Mouse (Mus musculus): ENCODE measurements around the gene C87499. TPM values are rescaled to one million over a fixed set of nuclear protein-coding genes. Genes with fewer than 3 reads are reported as not detected.

C87499 gene
- polyA plus RNA-seq, 1 experiment from 2014 or later, result not detected

DNA sequence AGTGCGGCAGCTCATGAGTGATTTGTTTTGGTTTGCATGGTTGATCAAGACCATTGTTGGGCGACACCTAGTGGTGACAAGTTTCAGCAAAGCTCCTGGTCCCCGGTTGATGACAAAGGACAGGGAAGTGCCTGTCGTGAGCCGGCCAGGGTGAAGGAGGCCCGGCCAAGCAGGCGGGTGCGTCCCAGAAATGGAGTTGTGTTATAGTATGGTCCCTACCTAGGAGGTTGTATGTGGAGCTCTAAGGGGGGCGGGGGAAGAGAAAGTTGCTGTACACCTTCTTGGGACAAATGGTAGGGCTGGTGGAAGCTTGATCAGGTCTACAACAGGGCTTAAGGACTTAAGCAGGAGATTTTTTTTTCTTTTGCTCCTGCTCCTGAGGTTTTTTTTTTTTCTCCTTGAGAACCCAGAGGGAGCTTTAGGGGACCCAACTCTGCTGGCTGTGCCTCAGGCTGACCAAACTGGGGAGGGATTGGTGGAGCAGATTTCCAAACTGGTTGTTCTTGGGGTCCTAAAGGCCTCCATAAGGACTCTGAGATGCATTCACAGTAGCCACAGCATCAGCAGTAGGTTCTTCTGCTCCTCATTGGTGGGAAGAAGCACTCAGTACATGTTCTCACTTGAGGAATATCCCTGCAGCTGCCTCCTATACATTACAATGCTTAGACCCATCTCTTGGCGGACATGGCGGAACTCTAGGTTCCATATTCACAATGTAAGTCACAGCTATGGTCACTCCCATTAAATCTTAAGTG, 7.0 kb upstream of the C87499 start:
- Histone ChIP-seq H3K27ac (ENCODE audit: low read depth) (no peak overlapping the region), H3K4me3 (ENCODE audit: low read depth, low read length) (peak overlapping the region; percentile 18), H3K4me1 (replicated peaks; ENCODE audit: control insufficient read depth, insufficient read depth, low read length) (no peaks in the 10 kb centered on the region), H3K36me3 (ENCODE audit: control insufficient read depth, insufficient read depth, low read length) (no peaks in the 10 kb centered on the region), H3K27me3 (replicated peaks; ENCODE audit: control insufficient read depth, insufficient read depth, low read length) (no peaks in the 10 kb centered on the region), H3K9ac (ENCODE audit: low read length) (no peak overlapping the region), H3K4me2 (ENCODE audit: low read length) (peak overlapping the region; percentile 32), H3K9me3 (ENCODE audit: control insufficient read depth, low read length) (no peaks in the 10 kb centered on the region)
- ATAC-seq (replicated peaks; ENCODE audit: low FRiP score, low TSS enrichment, low read depth) (peak; percentile 92), DNase-seq (ENCODE audit: low spot score) (peak; percentile 98)
- WGBS, result 22% methylated on average over 11 of the region's 11 CpGs

DNA sequence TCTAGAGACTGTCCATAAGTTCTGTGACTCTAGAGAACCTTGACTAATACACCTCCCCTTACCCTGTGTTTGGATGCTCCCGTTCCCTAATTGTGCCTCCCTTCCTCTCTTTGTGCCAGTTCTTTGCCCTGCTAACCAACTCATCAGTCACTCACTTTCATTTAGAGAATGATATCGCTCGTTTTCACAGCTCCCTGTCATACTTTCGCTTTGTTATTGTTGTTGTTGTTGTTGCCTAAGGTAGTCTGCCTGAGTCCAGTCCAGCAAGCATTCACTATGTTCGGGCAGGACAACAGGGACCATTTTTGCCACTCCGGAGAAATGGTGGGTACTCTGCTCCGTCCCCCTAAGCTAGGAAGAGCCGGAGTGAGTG, 6.5 kb upstream of the C87499 start:
- H3K9ac ChIP-seq (ENCODE audit: low read length), result no peak overlapping the region

DNA sequence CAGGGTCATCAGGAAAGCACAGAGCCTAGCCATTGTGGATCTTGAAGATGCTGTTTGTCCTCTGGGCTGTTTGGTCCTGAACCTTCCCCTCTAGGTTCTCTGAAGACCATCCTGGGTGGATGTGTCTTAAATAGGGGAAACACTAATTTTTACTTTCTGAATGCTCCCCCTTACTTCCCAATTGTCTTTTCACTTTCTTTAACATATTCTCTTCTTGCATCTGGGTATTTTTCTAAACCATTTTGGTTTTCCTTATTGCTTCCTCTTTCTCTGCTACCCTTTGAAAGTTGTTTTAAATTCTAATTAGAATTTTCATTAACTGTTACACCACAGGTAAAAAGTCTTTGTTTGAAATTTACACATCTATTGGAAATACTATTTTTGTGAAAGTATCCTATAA, 30.9 kb downstream of the C87499 start, which contains the start of gene Ifna12:
TSS of gene Ifna12 (minus strand) at position 101 of the 400 bp plus-strand sequence.
- Histone ChIP-seq H3K9me3 (ENCODE audit: control insufficient read depth, low read length) (no peaks in the 10 kb centered on the region), H3K4me3 (ENCODE audit: low read depth, low read length) (no peak within 1 kb of the TSS), H3K27ac (ENCODE audit: low read depth) (no peak within 1 kb of the TSS), H3K36me3 (ENCODE audit: control insufficient read depth, insufficient read depth, low read length) (no peaks in the 10 kb centered on the region), H3K9ac (ENCODE audit: low read length) (no peak within 1 kb of the TSS), H3K4me1 (replicated peaks; ENCODE audit: control insufficient read depth, insufficient read depth, low read length) (no peaks in the 10 kb centered on the region), H3K27me3 (replicated peaks; ENCODE audit: control insufficient read depth, insufficient read depth, low read length) (no peaks in the 10 kb centered on the region), H3K4me2 (ENCODE audit: low read length) (no peak within 1 kb of the TSS)
- no peak for DNase-seq (ENCODE audit: low spot score)
- no peak for ATAC-seq (replicated peaks; ENCODE audit: low FRiP score, low TSS enrichment, low read depth)

More for the DNA sequence above, 6.5 kb upstream of the C87499 start:
- Histone ChIP-seq H3K9me3 (ENCODE audit: control insufficient read depth, low read length) (no peaks in the 10 kb centered on the region), H3K4me2 (ENCODE audit: low read length) (peak overlapping the region; percentile 32), H3K4me3 (ENCODE audit: low read depth, low read length) (peak overlapping the region; percentile 18), H3K27ac (ENCODE audit: low read depth) (no peak overlapping the region), H3K27me3 (replicated peaks; ENCODE audit: control insufficient read depth, insufficient read depth, low read length) (no peaks in the 10 kb centered on the region), H3K36me3 (ENCODE audit: control insufficient read depth, insufficient read depth, low read length) (no peaks in the 10 kb centered on the region), H3K4me1 (replicated peaks; ENCODE audit: control insufficient read depth, insufficient read depth, low read length) (no peaks in the 10 kb centered on the region)
- WGBS, result 73% methylated on average over 8 of the region's 8 CpGs
- ATAC-seq (replicated peaks; ENCODE audit: low FRiP score, low TSS enrichment, low read depth) (no peak), DNase-seq (ENCODE audit: low spot score) (no peak)

DNA sequence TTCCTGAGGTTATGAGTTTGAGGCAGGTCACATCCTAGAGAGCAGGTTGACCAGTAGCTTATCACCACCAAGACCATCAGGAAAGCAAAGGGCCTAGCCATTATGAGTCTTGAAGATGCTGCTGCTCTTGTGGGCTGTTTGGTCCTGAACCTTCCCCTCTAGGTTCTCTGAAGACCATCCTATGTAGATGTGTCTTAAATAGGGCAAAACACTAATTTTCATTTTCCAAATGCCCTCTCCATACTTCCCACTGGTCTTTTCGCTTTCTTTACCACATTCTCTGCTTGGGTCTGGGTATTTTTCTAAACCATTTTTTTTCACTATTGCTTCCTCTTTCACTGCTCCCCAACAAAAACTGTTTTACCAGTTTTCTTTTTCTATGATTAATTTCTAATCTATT, 41.9 kb downstream of the C87499 start, which contains the start of gene Ifna9:
TSS of gene Ifna9 (minus strand) at position 101 of the 400 bp plus-strand sequence.
- H3K36me3 ChIP-seq (ENCODE audit: control insufficient read depth, insufficient read depth, low read length), result no peaks in the 10 kb centered on the region
- H3K27me3 ChIP-seq (replicated peaks; ENCODE audit: control insufficient read depth, insufficient read depth, low read length), result no peaks in the 10 kb centered on the region

More for the DNA sequence above, 41.9 kb downstream of the C87499 start, which contains the start of gene Ifna9:
- H3K9me3 ChIP-seq (ENCODE audit: control insufficient read depth, low read length), result no peaks in the 10 kb centered on the region
- no peak for DNase-seq (ENCODE audit: low spot score)
- no peaks in the 10 kb centered on the region for H3K4me1 ChIP-seq (replicated peaks; ENCODE audit: control insufficient read depth, insufficient read depth, low read length)
- 97% methylated on average over 1 of the region's 1 CpGs for WGBS
- H3K27ac ChIP-seq (ENCODE audit: low read depth), result no peak within 1 kb of the TSS
- no peak within 1 kb of the TSS for H3K4me2 ChIP-seq (ENCODE audit: low read length)
- H3K9ac ChIP-seq (ENCODE audit: low read length), result no peak within 1 kb of the TSS
- no peak for ATAC-seq (replicated peaks; ENCODE audit: low FRiP score, low TSS enrichment, low read depth)
- H3K4me3 ChIP-seq (ENCODE audit: low read depth, low read length), result no peak within 1 kb of the TSS

Other genes with a start within 250 kb of the C87499 start
- gene Hacd4, start 195.5 kb downstream of the C87499 start, polyA plus RNA-seq (2014; fragmentation: Nextera tagmentation; extraction: Ambion mirVana), result 16.7 and 19.4 TPM in 2 replicates
- not detected in 2 replicates for gene Ifnb1, start 111.6 kb downstream of the C87499 start, polyA plus RNA-seq (2014; fragmentation: Nextera tagmentation; extraction: Ambion mirVana)
- not detected in 2 replicates for gene Ifna15, start 76.2 kb downstream of the C87499 start, polyA plus RNA-seq (2014; fragmentation: Nextera tagmentation; extraction: Ambion mirVana)
- not detected in 2 replicates for gene Ifna14, start 62.6 kb downstream of the C87499 start, polyA plus RNA-seq (2014; fragmentation: Nextera tagmentation; extraction: Ambion mirVana)
- gene Ifna9, start 42.0 kb downstream of the C87499 start, polyA plus RNA-seq (2014; fragmentation: Nextera tagmentation; extraction: Ambion mirVana), result not detected in 2 replicates
- not detected in 2 replicates for gene Ifna12, start 31.0 kb downstream of the C87499 start, polyA plus RNA-seq (2014; fragmentation: Nextera tagmentation; extraction: Ambion mirVana)
- not detected in 2 replicates for gene Ifna13, start 10.0 kb upstream of the C87499 start, polyA plus RNA-seq (2014; fragmentation: Nextera tagmentation; extraction: Ambion mirVana)
- gene Ifna16, start 42.5 kb upstream of the C87499 start, polyA plus RNA-seq (2014; fragmentation: Nextera tagmentation; extraction: Ambion mirVana), result not detected in 2 replicates
- not detected in 2 replicates for gene Ifna2, start 49.5 kb upstream of the C87499 start, polyA plus RNA-seq (2014; fragmentation: Nextera tagmentation; extraction: Ambion mirVana)
- not detected in 2 replicates for gene Ifnab, start 56.9 kb upstream of the C87499 start, polyA plus RNA-seq (2014; fragmentation: Nextera tagmentation; extraction: Ambion mirVana)
- 0.70 and 1.2 TPM in 2 replicates for gene Gm26566, start 87.4 kb upstream of the C87499 start, polyA plus RNA-seq (2014; fragmentation: Nextera tagmentation; extraction: Ambion mirVana)
- 97.9 and 106 TPM in 2 replicates for gene Klhl9, start 88.1 kb upstream of the C87499 start, polyA plus RNA-seq (2014; fragmentation: Nextera tagmentation; extraction: Ambion mirVana)
- not detected in 2 replicates for gene Gm13271, start 120.5 kb upstream of the C87499 start, polyA plus RNA-seq (2014; fragmentation: Nextera tagmentation; extraction: Ambion mirVana)
- 0.22 TPM in 1 of 2 replicates, not detected in the other for gene Gm13283, start 125.7 kb upstream of the C87499 start, polyA plus RNA-seq (2014; fragmentation: Nextera tagmentation; extraction: Ambion mirVana)
- gene Gm13290, start 139.4 kb upstream of the C87499 start, polyA plus RNA-seq (2014; fragmentation: Nextera tagmentation; extraction: Ambion mirVana), result not detected in 2 replicates
- gene Gm13289, start 142.5 kb upstream of the C87499 start, polyA plus RNA-seq (2014; fragmentation: Nextera tagmentation; extraction: Ambion mirVana), result not detected in 2 replicates
- gene Gm13272, start 145.4 kb upstream of the C87499 start, polyA plus RNA-seq (2014; fragmentation: Nextera tagmentation; extraction: Ambion mirVana), result 0.23 TPM in 1 of 2 replicates, not detected in the other
- gene Ifnz, start 147.7 kb upstream of the C87499 start, polyA plus RNA-seq (2014; fragmentation: Nextera tagmentation; extraction: Ambion mirVana), result 0.28 TPM in 1 of 2 replicates, not detected in the other
- gene Gm13276, start 151.3 kb upstream of the C87499 start, polyA plus RNA-seq (2014; fragmentation: Nextera tagmentation; extraction: Ambion mirVana), result 0.48 TPM in 1 of 2 replicates, not detected in the other
- gene Gm13277, start 154.2 kb upstream of the C87499 start, polyA plus RNA-seq (2014; fragmentation: Nextera tagmentation; extraction: Ambion mirVana), result not detected in 2 replicates
- not detected in 2 replicates for gene Gm13278, start 157.1 kb upstream of the C87499 start, polyA plus RNA-seq (2014; fragmentation: Nextera tagmentation; extraction: Ambion mirVana)
- not detected in 2 replicates for gene Gm13275, start 160.1 kb upstream of the C87499 start, polyA plus RNA-seq (2014; fragmentation: Nextera tagmentation; extraction: Ambion mirVana)
- gene Gm13279, start 163.0 kb upstream of the C87499 start, polyA plus RNA-seq (2014; fragmentation: Nextera tagmentation; extraction: Ambion mirVana), result not detected in 2 replicates
- 0.59 and 1.1 TPM in 2 replicates for gene Gm13285, start 165.3 kb upstream of the C87499 start, polyA plus RNA-seq (2014; fragmentation: Nextera tagmentation; extraction: Ambion mirVana)
- not detected in 2 replicates for gene Gm13287, start 168.8 kb upstream of the C87499 start, polyA plus RNA-seq (2014; fragmentation: Nextera tagmentation; extraction: Ambion mirVana)
- gene Gm13288, start 171.1 kb upstream of the C87499 start, polyA plus RNA-seq (2014; fragmentation: Nextera tagmentation; extraction: Ambion mirVana), result not detected in 2 replicates
- gene Ifna7, start 181.8 kb upstream of the C87499 start, polyA plus RNA-seq (2014; fragmentation: Nextera tagmentation; extraction: Ambion mirVana), result not detected in 2 replicates
- not detected in 2 replicates for gene Ifna11, start 185.5 kb upstream of the C87499 start, polyA plus RNA-seq (2014; fragmentation: Nextera tagmentation; extraction: Ambion mirVana)
- not detected in 2 replicates for gene Ifna6, start 193.0 kb upstream of the C87499 start, polyA plus RNA-seq (2014; fragmentation: Nextera tagmentation; extraction: Ambion mirVana)
- not detected in 2 replicates for gene Ifna5, start 201.1 kb upstream of the C87499 start, polyA plus RNA-seq (2014; fragmentation: Nextera tagmentation; extraction: Ambion mirVana)
- gene Ifna4, start 207.4 kb upstream of the C87499 start, polyA plus RNA-seq (2014; fragmentation: Nextera tagmentation; extraction: Ambion mirVana), result not detected in 2 replicates
- not detected in 2 replicates for gene Ifna1, start 215.7 kb upstream of the C87499 start, polyA plus RNA-seq (2014; fragmentation: Nextera tagmentation; extraction: Ambion mirVana)
- gene Ifne, start 245.8 kb upstream of the C87499 start, polyA plus RNA-seq (2014; fragmentation: Nextera tagmentation; extraction: Ambion mirVana), result not detected in 2 replicates

All from intestine, embryonic 14.5 days (tissue).